Mouse (Mus musculus) stomach, postnatal 0 days (tissue): ENCODE data around the gene Ncoa3. TPM values are rescaled to one million over a fixed set of nuclear protein-coding genes. Genes with fewer than 3 reads are reported as not detected.
A peak's percentile ranks its signal among the peaks of the same experiment; 100 is the strongest.

Experiments used
- ATAC-seq: fragments of 200-750 bp; cut with Nextera tagmentation; 2 replicates; pipeline ENCODE4 v1.8.0; 2017; ENCODE audit not compliant: low FRiP score, low TSS enrichment
- DNase-seq: peaks from one replicate; pipeline ENCODE4 v3.0.0-alpha.2; 2016; ENCODE audit warnings: low spot score
- H3K27ac ChIP-seq: fragments of 300-500 bp; sonication (generic); replicated peaks from 2 replicates; pipeline ENCODE4 v1.5.1; 2014; ENCODE audit warnings: mild to moderate bottlenecking, control low read depth
- H3K27me3 ChIP-seq: fragments of 300-500 bp; sonication (generic); 2 replicates; pipeline ENCODE4 v1.6.1; 2014; ENCODE audit warnings: low read length; ENCODE audit not compliant: control insufficient read depth, insufficient read depth
- H3K36me3 ChIP-seq: fragments of 300-500 bp; sonication (generic); 2 replicates; pipeline ENCODE4 v1.6.1; 2014; ENCODE audit warnings: low read length, mixed read lengths; ENCODE audit not compliant: control insufficient read depth, insufficient read depth
- H3K4me1 ChIP-seq: fragments of 300-500 bp; sonication (generic); replicated peaks from 2 replicates; pipeline ENCODE4 v1.6.1; 2014; ENCODE audit warnings: antibody characterized with exemption; ENCODE audit not compliant: control insufficient read depth, insufficient read depth
- H3K4me2 ChIP-seq: fragments of 300-500 bp; sonication (generic); replicated peaks from 2 replicates; pipeline ENCODE4 v1.6.1; 2014; ENCODE audit warnings: low read depth, mild to moderate bottlenecking, control low read depth, moderate library complexity
- H3K4me3 ChIP-seq: fragments of 300-500 bp; sonication (generic); 2 replicates; pipeline ENCODE4 v1.5.1; 2014; ENCODE audit warnings: low read depth, low read length, control low read depth
- H3K9ac ChIP-seq: fragments of 300-500 bp; sonication (generic); 2 replicates; pipeline ENCODE4 v1.6.1; 2014; ENCODE audit warnings: mild to moderate bottlenecking, low read length, control low read depth, mixed read lengths
- H3K9me3 ChIP-seq: fragments of 300-500 bp; sonication (generic); 2 replicates; pipeline ENCODE4 v1.6.1; 2016; ENCODE audit warnings: low read length; ENCODE audit not compliant: control insufficient read depth
- CTCF ChIP-seq: IDR thresholded peaks from 2 replicates; pipeline ENCODE4 v1.5.1; 2016; ENCODE audit warnings: antibody characterized with exemption, low read depth, mild to moderate bottlenecking, moderate library complexity
- EP300 ChIP-seq: optimal IDR thresholded peaks from 2 replicates; pipeline ENCODE3; 2016; ENCODE audit warnings: antibody characterized with exemption
- WGBS: fragments of 180-500 bp; shearing (Covaris S2); extraction: QIAGEN DNeasy Blood & Tissue Kit; methylation state at CpG from one replicate; pipeline ENCODE4 v1.1.7; 2014; 5-methylcytosine and 5-hydroxymethylcytosine counted together
- polyA plus RNA-seq: library from polyadenylated mRNA; unstranded; fragments of >200 nt; fragmentation: Nextera tagmentation; extraction: Ambion mirVana; gene quantifications from 2 replicates; pipeline ENCODE4 v1.2.1, GENCODE M21; 2015

Ncoa3 gene
- polyA plus RNA-seq, 1 experiment from 2014 or later = 7.5 TPM

GRCm38 (mm10) chr2:166009393-166009947 is 17.0 kb downstream of the Ncoa3 start:
- Histone ChIP-seq H3K4me1 (0 out of 2 replicates have a peak, but pooled peaks cover 9% of the 10 kb centered on the region), H3K9me3 (no peaks in the 10 kb centered on the region), H3K36me3 (no peaks in the 10 kb centered on the region), H3K9ac (no peak overlapping the region), H3K4me3 (no peak overlapping the region), H3K27ac (no peak overlapping the region), H3K27me3 (no peaks in the 10 kb centered on the region), H3K4me2 (no peak overlapping the region)
- no peak for TF ChIP-seq CTCF
- no peak for TF ChIP-seq EP300
- WGBS = 57% methylated on average over 3 of the region's 3 CpGs
- ATAC-seq = peak; percentile 19; the same call in 1 of the 2 replicates
- DNase-seq = no peak

- Histone ChIP-seq H3K4me1 (0 out of 2 replicates have a peak, but pooled peaks cover 9% of the 10 kb centered on the region), H3K9ac (no peak overlapping the region), H3K9me3 (no peaks in the 10 kb centered on the region), H3K27ac (no peak overlapping the region), H3K4me2 (no peak overlapping the region), H3K36me3 (no peaks in the 10 kb centered on the region), H3K4me3 (no peak overlapping the region), H3K27me3 (no peaks in the 10 kb centered on the region)
- 42% methylated on average over 12 of the region's 12 CpGs for WGBS
- no peak for DNase-seq
- no peak for TF ChIP-seq EP300
- TF ChIP-seq CTCF = no peak
- ATAC-seq = no peak
These were observed 17.9 kb downstream of the Ncoa3 start for GRCm38 (mm10) chr2:166010321-166010720.

- Histone ChIP-seq H3K4me1 (0 out of 2 replicates have a peak, but pooled peaks cover 9% of the 10 kb centered on the region), H3K9ac (no peak overlapping the region), H3K27ac (no peak overlapping the region), H3K36me3 (no peaks in the 10 kb centered on the region), H3K4me3 (no peak overlapping the region), H3K9me3 (no peaks in the 10 kb centered on the region), H3K4me2 (no peak overlapping the region), H3K27me3 (no peaks in the 10 kb centered on the region)
- TF ChIP-seq CTCF (no peak), EP300 (no peak)
- 31% methylated on average over 3 of the region's 3 CpGs for WGBS
- ATAC-seq (no peak), DNase-seq (no peak)
These were observed 19.0 kb downstream of the Ncoa3 start for GRCm38 (mm10) chr2:166011422-166011821.

- ATAC-seq (no peak), DNase-seq (no peak)
- Histone ChIP-seq H3K4me2 (0 out of 2 replicates have a peak overlapping the region, but pooled peaks have one; percentile 21), H3K4me1 (0 out of 2 replicates have a peak, but pooled peaks cover 9% of the 10 kb centered on the region), H3K9me3 (no peaks in the 10 kb centered on the region), H3K4me3 (no peak overlapping the region), H3K36me3 (no peaks in the 10 kb centered on the region), H3K9ac (no peak overlapping the region), H3K27me3 (no peaks in the 10 kb centered on the region), H3K27ac (no peak overlapping the region)
- 44% methylated on average over 2 of the region's 2 CpGs for WGBS
- TF ChIP-seq EP300 = no peak
- TF ChIP-seq CTCF = no peak
These were observed 19.7 kb downstream of the Ncoa3 start for GRCm38 (mm10) chr2:166012145-166012544.

- H3K36me3 ChIP-seq = no peaks in the 10 kb centered on the region
- H3K4me2 ChIP-seq = no peak overlapping the region
- no peaks in the 10 kb centered on the region for H3K27me3 ChIP-seq
- DNase-seq (no peak), ATAC-seq (no peak)
- WGBS = 66% methylated on average over 3 of the region's 3 CpGs
- H3K27ac ChIP-seq = no peak overlapping the region
- no peak for TF ChIP-seq CTCF
- TF ChIP-seq EP300 = no peak
- no peak overlapping the region for H3K9ac ChIP-seq
- no peaks in the 10 kb centered on the region for H3K9me3 ChIP-seq
- no peak overlapping the region for H3K4me3 ChIP-seq
- 0 out of 2 replicates have a peak, but pooled peaks cover 2% of the 10 kb centered on the region for H3K4me1 ChIP-seq
These were observed 26.3 kb downstream of the Ncoa3 start for GRCm38 (mm10) chr2:166018769-166019168.

- H3K4me2 ChIP-seq = no peak overlapping the region
- no peak overlapping the region for H3K4me3 ChIP-seq
- WGBS = 79% methylated on average over 2 of the region's 2 CpGs
- H3K9me3 ChIP-seq = no peaks in the 10 kb centered on the region
- DNase-seq (no peak), ATAC-seq (no peak)
- H3K36me3 ChIP-seq = no peaks in the 10 kb centered on the region
- TF ChIP-seq EP300 = no peak
- no peak for TF ChIP-seq CTCF
- no peaks in the 10 kb centered on the region for H3K27me3 ChIP-seq
- no peak overlapping the region for H3K9ac ChIP-seq
- H3K4me1 ChIP-seq = 0 out of 2 replicates have a peak, but pooled peaks cover 2% of the 10 kb centered on the region
- H3K27ac ChIP-seq = no peak overlapping the region
These were observed 27.6 kb downstream of the Ncoa3 start for GRCm38 (mm10) chr2:166020026-166020425.
